Mouse (Mus musculus): ENCODE measurements around the gene B3gntl1.
A peak's percentile ranks its signal among the peaks of the same experiment; 100 is the strongest.

B3gntl1 gene

GRCm38 (mm10) chr11:121648166-121648565, 24.8 kb downstream of the B3gntl1 start:
- no peak for DNase-seq (ENCODE audit: low spot score in 2 of 2)

- no peak for DNase-seq (ENCODE audit: low spot score in 2 of 2)
Observed at GRCm38 (mm10) chr11:121647321-121647720, 25.6 kb downstream of the B3gntl1 start.

GRCm38 (mm10) chr11:121645394-121645793, 27.6 kb downstream of the B3gntl1 start:
- DNase-seq (ENCODE audit: low spot score in 2 of 2): no peak

- DNase-seq (ENCODE audit: low spot score in 2 of 2): no peak
Observed at GRCm38 (mm10) chr11:121641501-121642145, 31.3 kb downstream of the B3gntl1 start.

- no peak for DNase-seq (ENCODE audit: low spot score in 2 of 2)
Observed at GRCm38 (mm10) chr11:121636646-121637045, 36.3 kb downstream of the B3gntl1 start.

GRCm38 (mm10) chr11:121631410-121631809, 41.5 kb downstream of the B3gntl1 start:
- DNase-seq (ENCODE audit: low spot score in 2 of 2): no peak

- peak in 1 of 2 experiments; percentile 14 for DNase-seq (ENCODE audit: low spot score in 2 of 2)
Observed at GRCm38 (mm10) chr11:121630406-121630805, 42.5 kb downstream of the B3gntl1 start.

- DNase-seq (ENCODE audit: low spot score in 2 of 2): no peak
Observed at GRCm38 (mm10) chr11:121629529-121629928, 43.4 kb downstream of the B3gntl1 start.

GRCm38 (mm10) chr11:121627521-121627920, 45.4 kb downstream of the B3gntl1 start:
- DNase-seq (ENCODE audit: low spot score in 2 of 2): no peak

GRCm38 (mm10) chr11:121625007-121625406, 47.9 kb downstream of the B3gntl1 start:
- DNase-seq (ENCODE audit: low spot score in 2 of 2): no peak

- DNase-seq (ENCODE audit: low spot score in 2 of 2): no peak
Observed at GRCm38 (mm10) chr11:121617371-121617770, 55.6 kb downstream of the B3gntl1 start.

- DNase-seq (ENCODE audit: low spot score in 2 of 2): no peak
Observed at GRCm38 (mm10) chr11:121616501-121616900, 56.5 kb downstream of the B3gntl1 start.

- no peak for DNase-seq (ENCODE audit: low spot score in 2 of 2)
Observed at GRCm38 (mm10) chr11:121615961-121616485, 56.9 kb downstream of the B3gntl1 start.

- no peak for DNase-seq (ENCODE audit: low spot score in 2 of 2)
Observed at GRCm38 (mm10) chr11:121610976-121611375, 62.0 kb downstream of the B3gntl1 start.

- no peak for DNase-seq (ENCODE audit: low spot score in 2 of 2)
Observed at GRCm38 (mm10) chr11:121605604-121606003, 67.3 kb downstream of the B3gntl1 start.

GRCm38 (mm10) chr11:121601422-121601821, 71.5 kb downstream of the B3gntl1 start:
- no peak for DNase-seq (ENCODE audit: low spot score in 2 of 2)

- DNase-seq (ENCODE audit: low spot score in 2 of 2): no peak
Observed at GRCm38 (mm10) chr11:121597254-121597653, 75.7 kb downstream of the B3gntl1 start.

- no peak for DNase-seq (ENCODE audit: low spot score in 2 of 2)
Observed at GRCm38 (mm10) chr11:121581856-121582255, 91.1 kb downstream of the B3gntl1 start.
